In the genomic region with DNA sequence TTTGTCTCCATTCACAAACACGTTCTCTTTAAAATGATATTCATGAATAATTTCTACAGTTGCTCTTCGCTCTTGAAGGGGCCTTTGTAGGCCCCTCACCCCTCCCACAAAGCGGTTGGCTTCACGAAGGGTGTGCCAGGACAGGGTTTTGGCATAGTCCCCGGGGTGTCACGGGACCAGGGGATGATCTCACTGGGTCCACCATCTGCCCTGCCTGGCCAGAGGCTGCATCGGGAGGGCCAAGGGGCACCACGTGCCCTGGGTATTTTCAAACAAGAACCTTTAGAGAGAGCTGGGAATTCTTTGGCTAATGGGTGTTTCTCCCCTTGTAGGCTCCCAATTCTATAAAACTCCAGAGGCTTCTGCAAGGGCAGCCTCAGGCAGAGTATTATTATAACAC, we compare ENCODE assay signal across 10 mouse cellular contexts. TPM values are rescaled to one million over a fixed set of nuclear protein-coding genes. Genes with fewer than 3 reads are reported as not detected.
DNase-seq lines count a peak whose midpoint lies in the region; ATAC-seq and TF ChIP-seq lines count a peak whose summit lies in the region.
"Had no signal": no experiment of that assay in that cellular context is flagged by ENCODE, and none has a peak within 500 bp of the region (broad histone marks: within the 10 kb centered on the region; RNA-seq: fewer than 3 reads in every experiment).

No protein-coding gene starts in this region.

- 76% methylated on average over 8 of the region's 8 CpGs for WGBS in lung, postnatal 0 days
- WGBS in thymus, adult 2 months, result 88% methylated on average over 8 of the region's 8 CpGs

- peak; percentile 58 for DNase-seq in lung, postnatal 10 days
- no peak for DNase-seq in lung, postnatal 0 days (ENCODE audit: low spot score)
- DNase-seq in cerebellum, adult 18-20 months, result peak; percentile 94
- peak; percentile 51 to 57 for DNase-seq in gastrocnemius, postnatal 36 days
- peak; percentile 88 for DNase-seq in layer of hippocampus, postnatal 36 days
- no peak for DNase-seq in urinary bladder, adult 18-20 months (ENCODE audit: low spot score in 2 of 2)
- no peak for DNase-seq in thymus, adult 2 months
- DNase-seq: lung, embryonic 14.5 days had no signal

- no peak for TF ChIP-seq EP300 in lung, postnatal 0 days (IDR thresholded peaks at IDR 0.05)

- ATAC-seq in lung, postnatal 0 days, result no peak
- ATAC-seq in activated CD4-positive, CD25-positive, alpha-beta regulatory T cell, adult 4 months, result no peak

- H3K4me2 ChIP-seq in lung, postnatal 0 days (replicated peaks; ENCODE audit: low read depth, low read length), result no peak overlapping the region
- H3K4me2 ChIP-seq: lung, embryonic 14.5 days; stomach, embryonic 15.5 days had no signal

- peaks cover 7% of the 10 kb centered on the region; the same call in 1 of the 2 replicates for H3K4me1 ChIP-seq in lung, postnatal 0 days (ENCODE audit: insufficient read depth, low read depth, low read length)
- no peaks in the 10 kb centered on the region for H3K4me1 ChIP-seq in thymus, adult 2 months (replicated peaks; ENCODE audit: control insufficient read depth, insufficient read depth, low read length)
- H3K4me1 ChIP-seq: stomach, embryonic 15.5 days had no signal

- no peaks in the 10 kb centered on the region for H3K36me3 ChIP-seq in lung, postnatal 0 days (ENCODE audit: insufficient read depth, low read length)
- H3K36me3 ChIP-seq in thymus, adult 2 months (ENCODE audit: control insufficient read depth, insufficient read depth, low read length), result no peaks in the 10 kb centered on the region
- H3K36me3 ChIP-seq: stomach, embryonic 15.5 days had no signal

- no peak for TF ChIP-seq POLR2A in thymus, adult 2 months (IDR thresholded peaks at IDR 0.05; ENCODE audit: control insufficient read depth, extremely low read depth, insufficient read depth, low read length, poor library complexity)

- no peak for TF ChIP-seq CTCF in lung, postnatal 0 days (IDR thresholded peaks at IDR 0.05)
- no peak for TF ChIP-seq CTCF in thymus, adult 2 months (IDR thresholded peaks at IDR 0.05; ENCODE audit: borderline replicate concordance, control insufficient read depth, extremely low read depth, insufficient read depth, low read length, poor library complexity)

- no peak overlapping the region for H3K9ac ChIP-seq in lung, postnatal 0 days (replicated peaks; ENCODE audit: low read depth)
- H3K9ac ChIP-seq: lung, embryonic 14.5 days; stomach, embryonic 15.5 days had no signal

- H3K27ac ChIP-seq in lung, postnatal 0 days (ENCODE audit: low read length), result no peak overlapping the region
- H3K27ac ChIP-seq in thymus, adult 2 months (ENCODE audit: control insufficient read depth, insufficient read depth, low read length), result no peak overlapping the region
- H3K27ac ChIP-seq: stomach, embryonic 15.5 days had no signal

- no peak overlapping the region for H3K4me3 ChIP-seq in lung, postnatal 0 days (ENCODE audit: low read depth, low read length)
- H3K4me3 ChIP-seq in thymus, adult 2 months (ENCODE audit: control insufficient read depth, insufficient read depth, low read length), result no peak overlapping the region
- H3K4me3 ChIP-seq: stomach, embryonic 15.5 days had no signal

- intact Hi-C loops in gastrocnemius, postnatal 36 days (cut with DNase I), result no loop called here

- H3K27me3 ChIP-seq in lung, postnatal 0 days (replicated peaks; ENCODE audit: insufficient read depth, low read length), result no peaks in the 10 kb centered on the region
- no peaks in the 10 kb centered on the region for H3K27me3 ChIP-seq in thymus, adult 2 months (ENCODE audit: control insufficient read depth, insufficient read depth, low read length)
- H3K27me3 ChIP-seq: stomach, embryonic 15.5 days had no signal

- H3K9me3 ChIP-seq in lung, postnatal 0 days (ENCODE audit: low read length), result no peaks in the 10 kb centered on the region
- H3K9me3 ChIP-seq: stomach, embryonic 15.5 days had no signal

RNA-seq across cellular contexts. Expression of a gene that starts 41.2 kb away (rescaled TPM):
- 15.9 and 23.3 TPM in 2 replicates for polyA plus RNA-seq in lung, postnatal 0 days (2015; fragmentation: Nextera tagmentation; extraction: Ambion mirVana)
- 10 to 100 TPM; 54.1 to 59.5 TPM for total RNA-seq in gastrocnemius, postnatal 36 days (2021)
- 100 to 1,000 TPM; 310 to 316 TPM for total RNA-seq in layer of hippocampus, postnatal 36 days (2021)
- 1 to 10 TPM in 1 of 2 experiments, not detected in 1; 1.5 TPM for polyA plus RNA-seq in activated CD4-positive, CD25-positive, alpha-beta regulatory T cell, adult 4 months (2017; shearing (Covaris generic))
- 0.62 and 1.4 TPM in 2 replicates for polyA plus RNA-seq in thymus, adult 2 months (2012; rRNA removed)

Comparison
In these comparisons a context has a peak if more than half of its experiments do, and no peak if none do; other contexts are left out.
1. DNase-seq: peak in lung, postnatal 10 days (single experiment), cerebellum, adult 18-20 months (2 of 2), gastrocnemius, postnatal 36 days (2 of 2) and layer of hippocampus, postnatal 36 days (2 of 2); none in lung, postnatal 0 days (single experiment), urinary bladder, adult 18-20 months (0 of 2) and thymus, adult 2 months (single experiment).